Mouse (Mus musculus) spleen, postnatal 36 days (tissue): ENCODE measurements around the gene Myl6b.
A peak's percentile ranks its signal among the peaks of the same experiment; 100 is the strongest.
"Not testable (repeated sequence)": the region's sequence is repeated elsewhere in the genome, so short reads cannot be mapped to it uniquely, and the experiment has no call there.

Experiments used
- DNase-seq, 2 experiments: peaks; one replicate each; pipeline ENCODE4 v3.0.0; 2022; ENCODE audit warnings: low spot score in 2 of 2, mixed read lengths in 1 of 2

The Myl6b gene

GRCm38 (mm10) chr10:128493695-128494666, 4.5 kb downstream of the Myl6b start, which contains the start of gene Myl6:
Myl6 (minus strand) TSS chr10:128494145.
- peak; percentile 96 to 98 for DNase-seq

- DNase-seq: no peak
These were observed 5.2 kb downstream of the Myl6b start for GRCm38 (mm10) chr10:128493319-128493694.

GRCm38 (mm10) chr10:128492633-128493311, 5.7 kb downstream of the Myl6b start:
- DNase-seq: peak; percentile 41 to 54

GRCm38 (mm10) chr10:128492051-128492450, 6.4 kb downstream of the Myl6b start:
- DNase-seq: not testable (repeated sequence)

- DNase-seq: no peak
These were observed 7.0 kb downstream of the Myl6b start for GRCm38 (mm10) chr10:128491495-128491894.

- no peak for DNase-seq
These were observed 7.6 kb downstream of the Myl6b start for GRCm38 (mm10) chr10:128490912-128491311.

- DNase-seq: no peak
These were observed 8.3 kb downstream of the Myl6b start for GRCm38 (mm10) chr10:128490232-128490631.

- no peak for DNase-seq
These were observed 8.7 kb downstream of the Myl6b start for GRCm38 (mm10) chr10:128489785-128490184.

- no peak for DNase-seq
These were observed 9.1 kb downstream of the Myl6b start for GRCm38 (mm10) chr10:128489380-128489779.

- DNase-seq: no peak
These were observed 9.7 kb downstream of the Myl6b start for GRCm38 (mm10) chr10:128488776-128489175.

GRCm38 (mm10) chr10:128487861-128488712, 10.4 kb downstream of the Myl6b start:
- no peak for DNase-seq

GRCm38 (mm10) chr10:128486370-128486769, 12.1 kb downstream of the Myl6b start:
- DNase-seq: no peak

- DNase-seq: no peak
These were observed 24.1 kb downstream of the Myl6b start for GRCm38 (mm10) chr10:128474366-128474765.

- no peak for DNase-seq
These were observed 38.2 kb downstream of the Myl6b start for GRCm38 (mm10) chr10:128460270-128460630.

GRCm38 (mm10) chr10:128459409-128460269, 38.8 kb downstream of the Myl6b start:
- DNase-seq: peak; percentile 30 to 40

- peak; percentile 82 to 86 for DNase-seq
These were observed 39.6 kb downstream of the Myl6b start, which contains the start of gene Smarcc2 for GRCm38 (mm10) chr10:128458719-128459408. Smarcc2 (plus strand) TSS chr10:128459248.

GRCm38 (mm10) chr10:128458348-128458718, 40.2 kb downstream of the Myl6b start:
- DNase-seq: peak; percentile 74 to 83

GRCm38 (mm10) chr10:128457676-128458075, 40.8 kb downstream of the Myl6b start:
- DNase-seq: no peak

GRCm38 (mm10) chr10:128455280-128455679, 43.2 kb downstream of the Myl6b start:
- peak; percentile 62 to 81 for DNase-seq

- no peak for DNase-seq
These were observed 44.0 kb downstream of the Myl6b start for GRCm38 (mm10) chr10:128454471-128454870.
